Mouse (Mus musculus) stomach, postnatal 0 days (tissue): ENCODE measurements at regions not wholly inside any gene's neighbourhood (a gene's known extent, or its start where the extent isn't known, plus 50 kb on each side); places are given as distances from the start of the nearest gene placed in this dataset.

Source experiments
- CTCF ChIP-seq: IDR thresholded peaks from 2 replicates; pipeline ENCODE4 v1.5.1; 2016; ENCODE audit warnings: antibody characterized with exemption, low read depth, mild to moderate bottlenecking, moderate library complexity
- EP300 ChIP-seq: optimal IDR thresholded peaks from 2 replicates; pipeline ENCODE3; 2016; ENCODE audit warnings: antibody characterized with exemption

DNA sequence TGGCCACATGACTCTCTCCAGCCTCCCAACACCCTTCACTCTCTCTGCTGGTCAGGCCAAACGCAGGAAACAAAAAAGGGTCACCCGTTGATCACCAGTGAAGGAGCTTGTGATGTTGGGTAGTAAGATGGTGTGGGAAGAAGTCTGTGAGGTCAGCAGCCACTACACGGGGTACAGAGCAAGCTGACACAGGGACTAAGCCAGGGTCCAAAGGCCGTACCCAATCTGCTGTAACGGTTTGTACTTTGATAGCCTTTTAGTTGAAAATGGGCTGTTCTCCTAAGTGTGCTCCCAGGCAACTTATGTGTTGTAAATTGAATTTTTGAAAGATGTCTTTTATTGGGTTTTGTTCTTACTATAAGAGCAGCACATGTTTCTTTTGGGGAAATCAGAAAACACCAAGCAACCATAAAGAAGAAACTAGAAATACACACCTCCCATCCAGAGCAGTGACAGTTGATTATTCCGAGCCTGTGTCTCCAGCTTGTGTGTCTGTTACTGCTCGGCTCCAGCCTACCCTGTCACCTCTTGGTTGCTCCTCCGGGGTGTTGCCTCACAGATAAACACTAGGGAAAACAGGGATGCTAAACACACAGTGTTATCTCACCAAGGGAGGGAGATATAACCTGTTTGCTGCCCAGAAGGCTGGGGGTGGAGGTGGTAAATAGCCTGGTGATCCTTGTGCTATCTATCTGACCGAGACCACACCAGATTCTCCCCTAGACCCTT is 158.4 kb upstream of the Usp24 start:
- no peak for TF ChIP-seq CTCF
- TF ChIP-seq EP300 = no peak
